Mouse (Mus musculus): Measurements from ENCODE around the gene Ufm1. TPM values are rescaled to one million over a fixed set of nuclear protein-coding genes. Genes with fewer than 3 reads are reported as not detected.

Ufm1 gene
- polyA plus RNA-seq, 1 experiment from 2014 or later: 79.0 TPM

DNA sequence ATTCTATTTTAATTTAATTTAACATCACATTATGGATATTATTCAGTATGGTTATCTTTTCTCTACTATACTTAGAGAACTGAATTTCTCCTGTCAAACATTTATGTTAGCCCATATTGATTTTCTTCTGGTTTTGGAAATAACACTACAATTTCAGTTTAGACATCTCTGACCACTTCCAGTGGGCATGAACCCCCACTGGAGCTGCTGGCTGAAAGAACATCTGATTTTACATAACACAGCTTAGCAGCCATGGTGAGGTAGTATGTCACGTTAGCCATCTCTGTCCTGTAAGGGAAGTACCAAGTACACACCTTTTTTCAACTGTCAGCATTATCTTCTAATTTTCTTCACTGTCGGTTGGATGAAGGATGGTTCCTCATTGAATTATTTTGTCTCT lies 18.8 kb downstream of the Ufm1 start, which contains the start of gene Gm10985:
Gene Gm10985, plus strand, starts transcription at position 301 of the 400 bp plus-strand sequence.
- no peak within 1 kb of the TSS for H3K9ac ChIP-seq
- no peak within 1 kb of the TSS for H3K4me2 ChIP-seq
- H3K36me3 ChIP-seq: no peaks in the 10 kb centered on the region
- no peak within 1 kb of the TSS for H3K4me3 ChIP-seq
- no peak for ATAC-seq
- H3K27ac ChIP-seq: no peak within 1 kb of the TSS
- 49% methylated on average over 2 of the region's 2 CpGs for WGBS (ENCODE audit: insufficient replicate concordance)
- H3K4me1 ChIP-seq: no peaks in the 10 kb centered on the region
- H3K9me3 ChIP-seq (replicated peaks): no peaks in the 10 kb centered on the region
- no peaks in the 10 kb centered on the region for H3K27me3 ChIP-seq (replicated peaks)

- Histone ChIP-seq H3K4me1 (no peaks in the 10 kb centered on the region), H3K36me3 (no peaks in the 10 kb centered on the region), H3K4me2 (no peak overlapping the region), H3K9me3 (replicated peaks) (no peaks in the 10 kb centered on the region), H3K27me3 (replicated peaks) (no peaks in the 10 kb centered on the region), H3K4me3 (no peak overlapping the region), H3K27ac (no peak overlapping the region), H3K9ac (no peak overlapping the region)
- WGBS (ENCODE audit: insufficient replicate concordance): 61% methylated on average over 2 of the region's 2 CpGs
- ATAC-seq: no peak
Measured at GRCm38 (mm10) chr3:53834238-53834637, 29.4 kb downstream of the Ufm1 start.

DNA sequence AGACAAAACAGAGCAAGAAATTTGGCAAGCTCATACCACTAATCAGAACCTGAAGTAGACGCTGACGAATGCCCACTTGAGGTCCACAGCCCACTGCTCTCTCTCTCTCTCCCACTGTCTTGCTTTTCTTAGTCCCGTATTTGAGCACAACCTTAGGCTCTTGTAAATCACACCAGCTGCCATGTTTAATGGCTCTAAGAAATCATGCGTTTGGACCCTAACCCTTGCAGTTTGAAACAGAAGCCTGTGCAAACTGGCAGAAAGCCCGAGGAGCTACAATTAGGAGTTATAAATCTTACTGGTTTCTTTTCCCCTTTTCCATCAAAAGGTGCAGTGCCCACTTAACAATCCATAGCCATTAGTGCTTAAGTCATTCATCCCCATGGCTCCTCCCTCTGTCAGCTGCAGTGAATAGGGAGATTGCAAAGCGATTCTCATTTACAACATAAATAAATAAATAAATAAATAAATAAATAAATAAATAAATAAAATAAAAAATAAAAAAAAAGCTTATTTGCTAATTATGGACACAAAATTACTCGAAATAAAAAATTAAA lies 50.1 kb downstream of the Ufm1 start:
- Histone ChIP-seq H3K36me3 (no peaks in the 10 kb centered on the region), H3K9me3 (replicated peaks) (no peaks in the 10 kb centered on the region), H3K9ac (no peak overlapping the region), H3K27ac (no peak overlapping the region), H3K27me3 (replicated peaks) (no peaks in the 10 kb centered on the region), H3K4me3 (no peak overlapping the region), H3K4me2 (no peak overlapping the region), H3K4me1 (no peaks in the 10 kb centered on the region)
- WGBS (ENCODE audit: insufficient replicate concordance): 69% methylated on average over 7 of the region's 7 CpGs
- ATAC-seq: no peak

Other genes starting within 250 kb of the Ufm1 start
- gene Frem2, start 206.5 kb downstream of the Ufm1 start, polyA plus RNA-seq (2016; fragmentation: Nextera tagmentation; extraction: Ambion mirVana): 1.1 and 1.3 TPM in 2 replicates
- not detected in 2 replicates for gene Gm10985, start 18.7 kb downstream of the Ufm1 start, polyA plus RNA-seq (2016; fragmentation: Nextera tagmentation; extraction: Ambion mirVana)

Measured in liver, embryonic 12.5 days (tissue).